Mouse (Mus musculus): ENCODE measurements at regions not wholly inside any gene's neighbourhood (a gene's known extent, or its start where the extent isn't known, plus 50 kb on each side); places are given as distances from the start of the nearest gene placed in this dataset.

GRCm38 (mm10) chr15:70489548-70489947 lies 3344.8 kb upstream of the Gm6569 start:
- no peaks in the 10 kb centered on the region for H3K36me3 ChIP-seq (replicated peaks)
- no peak overlapping the region for H3K4me3 ChIP-seq
- WGBS = 90% methylated on average over 1 of the region's 1 CpGs
- H3K27me3 ChIP-seq (ENCODE audit: poor library complexity, severe bottlenecking) = no peaks in the 10 kb centered on the region
- DNase-seq (ENCODE audit: extremely low spot score, low spot score) = no peak
- no peaks in the 10 kb centered on the region for H3K4me1 ChIP-seq
- no peak overlapping the region for H3K27ac ChIP-seq
- H3K9me3 ChIP-seq = no peaks in the 10 kb centered on the region

DNA sequence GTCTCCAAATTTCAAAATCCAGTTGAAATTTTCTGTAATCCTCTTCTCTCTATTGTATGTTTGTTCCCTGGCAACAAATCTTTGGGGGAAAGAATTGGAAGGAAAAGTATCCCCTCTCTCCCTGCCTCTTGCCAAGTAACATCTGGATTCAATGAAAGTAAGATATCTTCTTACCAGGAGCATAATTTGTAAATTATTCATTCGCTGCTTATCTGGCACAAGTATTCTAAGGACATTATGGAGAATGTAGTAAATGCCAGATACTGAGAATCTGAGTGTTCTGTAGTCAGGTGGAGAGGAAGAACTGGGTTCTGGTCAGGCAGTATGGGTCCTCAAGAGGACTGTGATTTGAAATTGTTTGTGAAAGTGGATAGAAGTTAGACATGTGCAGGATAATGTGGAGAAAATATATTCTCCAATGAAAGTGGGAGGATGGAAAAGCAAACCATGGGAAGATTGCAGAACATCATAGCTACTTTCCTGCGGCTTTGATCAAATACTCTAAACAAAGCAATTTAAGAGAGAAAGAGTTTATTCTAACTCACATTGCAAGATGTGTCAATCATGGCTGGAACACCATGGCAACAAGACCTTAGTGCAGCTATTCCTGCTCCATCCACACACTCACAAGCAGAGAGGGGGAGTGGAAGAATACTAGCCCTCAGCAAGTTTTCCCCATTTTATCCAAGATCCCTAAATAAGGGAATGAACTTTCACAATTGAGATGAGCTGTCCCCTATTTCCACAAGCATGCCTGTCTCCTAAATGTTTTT lies 3327.1 kb upstream of the Gm6569 start:
- Histone ChIP-seq H3K27me3 (ENCODE audit: poor library complexity, severe bottlenecking) (no peaks in the 10 kb centered on the region), H3K36me3 (replicated peaks) (no peaks in the 10 kb centered on the region), H3K4me3 (no peak overlapping the region), H3K4me1 (peaks cover 4% of the 10 kb centered on the region), H3K9me3 (no peaks in the 10 kb centered on the region), H3K27ac (no peak overlapping the region)
- DNase-seq (ENCODE audit: extremely low spot score, low spot score) = no peak
- whole genome bisulfite sequencing = 76% methylated on average over 2 of the region's 2 CpGs

- H3K36me3 ChIP-seq (replicated peaks) = no peaks in the 10 kb centered on the region
- no peak for DNase-seq (ENCODE audit: extremely low spot score, low spot score)
- H3K4me1 ChIP-seq = no peaks in the 10 kb centered on the region
- no peak overlapping the region for H3K4me3 ChIP-seq
- WGBS = 77% methylated on average over 4 of the region's 4 CpGs
- H3K27me3 ChIP-seq (ENCODE audit: poor library complexity, severe bottlenecking) = no peaks in the 10 kb centered on the region
- H3K9me3 ChIP-seq = no peaks in the 10 kb centered on the region
- no peak overlapping the region for H3K27ac ChIP-seq
These were observed 3313.8 kb upstream of the Gm6569 start for GRCm38 (mm10) chr15:70520551-70520950.

DNA sequence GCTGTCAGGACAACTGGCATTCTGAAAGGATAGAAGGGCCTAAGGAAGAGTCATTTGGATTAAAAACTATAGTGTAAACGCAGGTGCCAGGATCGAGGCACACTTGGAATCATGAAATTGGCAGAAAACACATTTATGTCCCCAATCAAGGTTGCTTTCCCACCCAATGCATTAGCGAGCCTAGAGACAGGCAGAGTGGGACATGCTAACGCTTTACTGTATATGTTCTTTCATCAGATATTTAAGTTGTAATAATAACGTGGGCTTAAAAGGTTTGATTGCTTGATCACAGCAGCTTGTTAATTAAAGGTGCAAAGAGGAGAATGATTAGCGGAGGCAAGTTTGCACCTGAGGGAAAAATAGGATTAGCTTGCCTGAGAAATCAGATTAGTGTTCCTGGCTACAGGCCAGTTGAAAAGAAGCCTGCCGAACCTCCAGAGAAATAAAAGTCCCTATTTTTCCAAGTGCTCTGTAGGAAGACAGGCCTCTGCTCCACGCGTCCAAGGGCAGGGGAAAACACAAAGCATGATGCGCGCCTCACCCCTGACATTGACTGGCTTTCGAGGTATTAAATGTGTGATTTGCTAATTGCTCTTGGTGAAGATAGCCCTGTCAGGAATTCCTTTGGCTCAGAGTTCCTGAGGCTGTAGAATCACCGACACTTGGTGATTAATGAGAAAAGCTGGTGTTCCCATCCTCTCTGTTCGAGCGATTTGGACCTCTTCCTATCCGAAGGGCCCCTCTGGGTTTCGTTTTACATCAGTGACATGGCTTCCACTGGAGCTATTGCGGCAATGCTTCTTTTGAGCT lies 3279.4 kb upstream of the Gm6569 start:
- Histone ChIP-seq H3K9me3 (no peaks in the 10 kb centered on the region), H3K27ac (no peak overlapping the region), H3K36me3 (replicated peaks) (no peaks in the 10 kb centered on the region), H3K4me3 (no peak overlapping the region), H3K27me3 (ENCODE audit: poor library complexity, severe bottlenecking) (no peaks in the 10 kb centered on the region), H3K4me1 (peaks cover 11% of the 10 kb centered on the region)
- 56% methylated on average over 18 of the region's 18 CpGs for WGBS
- DNase-seq (ENCODE audit: extremely low spot score, low spot score) = no peak

GRCm38 (mm10) chr15:70555583-70555894 lies 3278.8 kb upstream of the Gm6569 start:
- Histone ChIP-seq H3K27me3 (ENCODE audit: poor library complexity, severe bottlenecking) (no peaks in the 10 kb centered on the region), H3K36me3 (replicated peaks) (no peaks in the 10 kb centered on the region), H3K27ac (no peak overlapping the region), H3K4me3 (no peak overlapping the region), H3K9me3 (no peaks in the 10 kb centered on the region), H3K4me1 (peaks cover 11% of the 10 kb centered on the region)
- WGBS = 71% methylated on average over 1 of the region's 1 CpGs
- no peak for DNase-seq (ENCODE audit: extremely low spot score, low spot score)

- Histone ChIP-seq H3K4me3 (no peak overlapping the region), H3K36me3 (replicated peaks) (no peaks in the 10 kb centered on the region), H3K27me3 (ENCODE audit: poor library complexity, severe bottlenecking) (peaks cover 89% of the 10 kb centered on the region), H3K4me1 (peaks cover 9% of the 10 kb centered on the region), H3K9me3 (no peaks in the 10 kb centered on the region), H3K27ac (no peak overlapping the region)
- 22% methylated on average over 1 of the region's 1 CpGs for WGBS
- DNase-seq (ENCODE audit: extremely low spot score, low spot score) = no peak
These were observed 3240.1 kb upstream of the Gm6569 start for GRCm38 (mm10) chr15:70594295-70594694.

GRCm38 (mm10) chr15:70600762-70601489 lies 3233.4 kb upstream of the Gm6569 start:
- H3K36me3 ChIP-seq (replicated peaks) = no peaks in the 10 kb centered on the region
- no peaks in the 10 kb centered on the region for H3K4me1 ChIP-seq
- 74% methylated on average over 2 of the region's 2 CpGs for WGBS
- H3K27me3 ChIP-seq (ENCODE audit: poor library complexity, severe bottlenecking) = peaks cover 41% of the 10 kb centered on the region
- H3K9me3 ChIP-seq = no peaks in the 10 kb centered on the region
- no peak for DNase-seq (ENCODE audit: extremely low spot score, low spot score)
- H3K27ac ChIP-seq = no peak overlapping the region
- H3K4me3 ChIP-seq = no peak overlapping the region

GRCm38 (mm10) chr15:70605251-70605650 lies 3229.1 kb upstream of the Gm6569 start:
- Histone ChIP-seq H3K4me3 (no peak overlapping the region), H3K9me3 (no peaks in the 10 kb centered on the region), H3K36me3 (replicated peaks) (no peaks in the 10 kb centered on the region), H3K4me1 (no peaks in the 10 kb centered on the region), H3K27ac (no peak overlapping the region), H3K27me3 (ENCODE audit: poor library complexity, severe bottlenecking) (no peaks in the 10 kb centered on the region; the same call in 1 of the 2 replicates)
- no peak for DNase-seq (ENCODE audit: extremely low spot score, low spot score)
- WGBS = 91% methylated on average over 4 of the region's 4 CpGs

- DNase-seq (ENCODE audit: extremely low spot score, low spot score) = no peak
- Histone ChIP-seq H3K4me1 (no peaks in the 10 kb centered on the region), H3K4me3 (no peak overlapping the region), H3K27ac (no peak overlapping the region), H3K27me3 (ENCODE audit: poor library complexity, severe bottlenecking) (no peaks in the 10 kb centered on the region), H3K9me3 (no peaks in the 10 kb centered on the region), H3K36me3 (replicated peaks) (no peaks in the 10 kb centered on the region)
- WGBS = 84% methylated on average over 1 of the region's 1 CpGs
These were observed 3227.5 kb upstream of the Gm6569 start for GRCm38 (mm10) chr15:70606896-70607295.

GRCm38 (mm10) chr15:70618131-70618674 lies 3216.2 kb upstream of the Gm6569 start:
- no peak for DNase-seq (ENCODE audit: extremely low spot score, low spot score)
- Histone ChIP-seq H3K4me1 (no peaks in the 10 kb centered on the region), H3K36me3 (replicated peaks) (no peaks in the 10 kb centered on the region), H3K9me3 (no peaks in the 10 kb centered on the region), H3K4me3 (no peak overlapping the region), H3K27ac (no peak overlapping the region), H3K27me3 (ENCODE audit: poor library complexity, severe bottlenecking) (no peaks in the 10 kb centered on the region)
- WGBS = 84% methylated on average over 2 of the region's 2 CpGs

DNA sequence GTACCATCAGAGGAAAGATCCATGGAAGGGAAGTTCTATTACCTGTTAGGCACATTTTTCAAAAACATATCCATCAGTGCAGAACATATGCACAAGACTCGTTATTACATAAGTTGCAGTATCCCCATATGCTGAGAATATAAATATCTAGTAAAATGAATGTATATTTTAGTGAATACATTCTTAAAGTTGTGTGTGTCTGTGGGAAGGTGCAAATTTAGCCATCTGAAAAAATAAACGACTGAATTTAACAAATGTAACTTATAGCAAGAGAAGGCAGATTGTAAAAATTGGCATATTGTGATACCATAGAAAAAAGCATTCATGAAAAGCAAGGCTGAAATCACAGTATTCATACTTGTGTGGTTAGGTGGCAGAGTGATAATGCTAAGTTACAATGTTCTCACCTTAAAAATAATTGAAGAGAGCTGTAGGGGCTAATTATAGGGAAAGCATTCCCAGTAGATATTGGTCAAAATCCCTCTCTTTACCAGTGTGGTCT lies 3193.3 kb upstream of the Gm6569 start:
- H3K4me3 ChIP-seq = no peak overlapping the region
- DNase-seq (ENCODE audit: extremely low spot score, low spot score) = no peak
- H3K9me3 ChIP-seq = no peaks in the 10 kb centered on the region
- H3K4me1 ChIP-seq = peaks cover 10% of the 10 kb centered on the region
- no peaks in the 10 kb centered on the region for H3K36me3 ChIP-seq (replicated peaks)
- 88% methylated on average over 2 of the region's 2 CpGs for WGBS
- no peaks in the 10 kb centered on the region for H3K27me3 ChIP-seq (ENCODE audit: poor library complexity, severe bottlenecking)
- no peak overlapping the region for H3K27ac ChIP-seq

DNA sequence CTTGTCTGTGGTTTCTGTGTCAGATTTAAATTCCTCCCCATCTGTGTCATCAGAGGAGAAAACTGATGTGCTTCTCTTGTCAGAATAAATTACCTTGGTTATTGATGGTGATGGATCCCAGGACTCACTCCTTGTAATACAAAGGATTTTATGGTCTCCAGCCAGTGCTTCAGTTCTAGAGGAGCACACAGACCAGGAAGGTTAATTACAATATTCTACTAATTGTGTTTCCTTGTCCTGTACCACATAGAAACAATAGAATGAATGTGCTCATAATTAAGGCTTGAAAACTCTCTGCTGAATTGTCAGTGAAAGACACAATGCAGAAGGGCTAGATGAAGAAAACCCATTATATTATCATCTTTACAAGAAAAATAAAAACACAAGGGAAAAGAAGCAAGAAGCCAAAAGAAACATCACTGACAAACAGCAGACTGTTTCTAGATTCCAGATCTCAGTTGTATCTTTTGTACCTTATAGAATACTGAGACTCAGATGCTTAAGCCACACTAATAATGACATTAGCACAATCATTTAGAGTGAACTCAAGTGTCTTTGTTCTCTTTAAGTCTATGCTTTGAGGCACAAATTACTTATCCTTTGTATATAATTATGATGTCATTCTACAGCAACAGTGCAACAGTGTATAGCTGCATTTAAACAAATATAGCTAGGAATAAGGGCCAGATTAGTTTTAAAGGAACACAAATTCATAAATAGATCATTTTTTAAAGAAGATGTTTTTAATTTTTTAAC lies 3189.7 kb upstream of the Gm6569 start:
- H3K4me3 ChIP-seq = no peak overlapping the region
- no peaks in the 10 kb centered on the region for H3K27me3 ChIP-seq (ENCODE audit: poor library complexity, severe bottlenecking)
- H3K27ac ChIP-seq = no peak overlapping the region
- no peak for DNase-seq (ENCODE audit: extremely low spot score, low spot score)
- no peaks in the 10 kb centered on the region for H3K36me3 ChIP-seq (replicated peaks)
- H3K4me1 ChIP-seq = peaks cover 10% of the 10 kb centered on the region
- no peaks in the 10 kb centered on the region for H3K9me3 ChIP-seq
